Mouse (Mus musculus) fibroblast of lung, adult 2 months (primary cell): Measurements from ENCODE around the gene Ubtd1.
A peak's percentile ranks its signal among the peaks of the same experiment; 100 is the strongest.

Experiments
- DNase-seq: peaks from one replicate; pipeline ENCODE4 v3.0.0-alpha.2; 2011; ENCODE audit warnings: low read depth

Ubtd1 gene

GRCm38 (mm10) chr19:42021681-42022541 lies 40.3 kb downstream of the Ubtd1 start:
- no peak for DNase-seq

- no peak for DNase-seq
Measured at GRCm38 (mm10) chr19:42022542-42022848, 40.9 kb downstream of the Ubtd1 start.

GRCm38 (mm10) chr19:42026158-42026557 lies 44.6 kb downstream of the Ubtd1 start:
- no peak for DNase-seq

DNA sequence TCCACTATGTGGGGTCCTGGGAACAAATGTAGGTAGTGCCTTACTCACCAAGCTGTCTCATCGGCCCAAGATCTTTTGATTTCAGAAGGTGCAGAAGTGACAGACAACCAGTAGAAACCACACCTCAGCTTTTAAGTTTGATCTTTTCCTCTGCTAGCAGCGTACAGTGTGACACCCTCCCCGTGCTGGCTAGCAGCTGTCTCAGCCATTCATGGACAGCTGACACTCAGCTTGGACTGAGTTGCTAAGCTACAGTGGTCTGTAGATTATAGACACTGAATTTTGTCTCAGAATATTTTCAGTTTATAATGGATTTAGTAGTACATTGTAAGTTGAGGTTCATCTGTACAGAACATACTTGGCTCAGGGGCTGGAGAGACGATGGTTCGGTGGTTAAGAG lies 49.5 kb downstream of the Ubtd1 start:
- no peak for DNase-seq

DNA sequence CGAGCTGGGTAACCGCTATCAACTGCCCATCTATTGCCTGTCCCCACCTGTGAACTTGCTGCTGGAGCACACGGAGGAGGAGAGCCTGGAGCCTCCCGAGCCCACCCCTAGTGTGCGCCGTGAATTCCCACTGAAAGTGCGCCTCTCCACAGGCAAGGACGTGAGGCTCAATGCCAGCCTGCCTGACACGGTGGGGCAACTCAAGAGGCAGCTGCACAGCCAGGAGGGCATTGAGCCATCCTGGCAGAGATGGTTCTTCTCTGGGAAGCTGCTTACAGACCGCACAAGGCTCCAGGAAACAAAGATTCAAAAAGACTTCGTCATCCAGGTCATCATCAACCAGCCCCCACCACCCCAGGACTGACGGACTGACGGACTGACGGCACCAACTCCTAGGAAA lies 52.0 kb downstream of the Ubtd1 start:
- no peak for DNase-seq

DNA sequence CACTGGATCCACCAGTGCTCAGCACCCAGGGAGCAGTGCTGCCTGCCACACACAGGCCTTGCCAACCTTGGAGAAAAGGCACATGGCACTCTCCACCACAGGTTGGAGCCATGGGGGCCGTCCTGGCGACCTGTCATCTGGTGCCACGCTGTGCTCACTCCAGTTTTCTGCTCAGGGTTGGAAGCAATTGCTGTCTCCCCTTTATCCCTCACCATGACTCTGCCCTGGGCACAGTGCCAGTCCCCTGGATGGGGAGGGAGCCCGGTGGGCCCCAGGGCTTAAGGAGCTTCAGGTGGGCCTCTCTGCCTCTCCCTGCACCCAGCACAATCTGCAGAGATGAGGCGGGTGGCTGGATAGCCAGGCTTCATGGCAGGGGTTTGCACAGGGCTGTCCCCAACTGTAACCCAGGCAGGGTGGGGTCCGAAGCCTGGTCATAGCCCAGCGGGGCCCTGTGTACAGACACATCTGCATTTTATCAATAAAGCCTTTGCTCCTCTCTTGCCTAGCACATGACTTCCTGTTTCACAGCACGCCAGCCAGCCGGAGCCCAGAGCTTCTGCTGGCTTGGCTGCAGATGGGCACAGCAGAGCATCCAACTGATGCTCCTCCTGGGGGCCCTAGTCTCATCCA lies 52.7 kb downstream of the Ubtd1 start:
- DNase-seq, result no peak

DNA sequence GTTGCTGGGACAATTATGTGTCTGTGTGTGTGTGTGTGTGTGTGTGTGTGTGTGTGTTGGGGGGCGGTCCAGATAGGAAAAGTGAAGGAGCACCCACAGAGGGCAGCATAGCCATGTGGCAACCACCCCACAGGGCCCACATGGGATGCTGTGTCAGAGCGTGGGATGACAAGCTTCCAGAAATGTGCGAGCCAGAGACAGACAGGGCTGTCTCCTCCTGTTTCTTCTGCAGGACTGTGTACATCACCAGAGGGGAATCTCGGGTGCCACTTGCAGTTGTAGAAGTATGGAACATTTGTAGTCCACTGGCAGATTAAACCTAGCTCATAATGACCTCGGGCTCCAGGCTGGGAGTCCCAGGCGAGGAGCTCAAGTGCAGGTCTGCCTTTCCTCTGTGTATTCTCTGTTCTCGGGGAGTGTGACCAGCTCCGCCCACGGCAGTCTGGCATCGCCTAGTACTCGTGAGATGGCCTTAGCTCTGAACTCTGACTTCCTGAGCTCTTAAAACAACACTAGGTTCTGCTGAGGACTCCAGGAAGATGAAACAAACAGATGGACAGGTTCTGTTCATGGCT lies 53.4 kb downstream of the Ubtd1 start:
- DNase-seq, result no peak

DNA sequence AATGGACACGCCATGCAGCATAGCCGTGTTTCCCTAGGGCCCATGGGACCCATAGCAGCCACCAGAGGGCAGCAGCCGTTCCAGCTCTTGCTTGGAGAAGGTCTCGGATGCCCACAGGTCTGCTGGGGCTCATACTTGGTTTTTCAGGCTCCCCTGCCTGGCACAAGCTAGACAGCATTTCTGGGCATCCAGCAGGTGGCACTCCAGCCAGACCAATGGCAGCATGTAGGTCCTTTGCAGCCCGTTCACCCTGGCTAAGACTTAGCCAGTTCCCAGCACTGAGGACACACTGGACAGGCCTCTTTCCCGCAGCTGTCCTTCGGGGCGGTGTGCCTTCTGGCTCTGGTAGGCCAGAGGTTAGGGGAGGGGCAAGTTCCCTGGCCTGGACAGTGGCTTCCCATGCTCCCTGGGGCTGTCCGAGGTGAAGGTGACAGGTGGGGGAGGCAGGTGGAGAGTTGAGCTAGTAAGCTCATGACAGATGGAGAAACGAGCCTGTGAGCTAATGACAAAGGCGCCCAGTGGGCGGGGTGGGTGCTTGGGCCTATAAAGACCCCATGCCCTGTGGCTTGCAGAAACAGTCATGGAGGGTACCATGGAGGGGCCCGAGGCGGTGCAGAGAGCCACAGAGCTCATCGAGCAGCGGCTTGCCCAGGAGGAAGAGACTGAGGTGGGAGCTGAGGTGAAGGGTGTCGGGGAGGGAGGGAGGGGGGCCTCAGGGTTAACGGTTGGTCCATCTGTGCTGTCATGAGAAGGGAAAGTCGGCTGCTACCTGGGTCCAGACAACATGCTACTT lies 54.1 kb downstream of the Ubtd1 start, which contains the start of gene Ankrd2:
Gene Ankrd2, plus strand, starts transcription at position 545 of the 793 bp plus-strand sequence.
- peak; percentile 60 for DNase-seq

GRCm38 (mm10) chr19:42036357-42036756 lies 54.8 kb downstream of the Ubtd1 start:
- DNase-seq, result no peak

DNA sequence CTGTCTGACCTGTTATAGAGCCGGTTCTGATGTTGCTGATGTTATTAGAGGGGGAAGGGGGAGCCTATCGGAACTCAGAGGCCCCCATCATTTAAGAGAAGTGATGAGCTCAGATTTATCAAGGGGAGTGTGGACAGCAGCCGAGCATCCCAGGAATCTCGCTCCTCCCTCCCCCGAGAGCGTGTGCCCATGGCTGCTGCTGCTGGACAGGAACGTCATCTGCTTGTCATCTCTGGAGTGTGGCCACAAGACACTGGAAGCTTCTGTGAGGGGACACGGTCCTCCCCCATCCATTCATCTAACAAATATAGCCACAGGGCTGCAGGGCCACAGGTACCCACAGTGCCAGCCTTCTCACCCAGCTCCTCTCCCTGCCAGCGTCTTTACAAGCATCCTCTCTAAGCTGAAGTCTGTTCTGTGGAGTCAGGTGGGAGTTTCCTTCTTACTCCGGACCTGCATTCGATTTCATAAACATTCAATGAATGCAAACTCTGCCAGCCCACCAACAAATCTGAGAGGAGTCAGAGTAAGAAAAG lies 55.7 kb downstream of the Ubtd1 start:
- no peak for DNase-seq

DNA sequence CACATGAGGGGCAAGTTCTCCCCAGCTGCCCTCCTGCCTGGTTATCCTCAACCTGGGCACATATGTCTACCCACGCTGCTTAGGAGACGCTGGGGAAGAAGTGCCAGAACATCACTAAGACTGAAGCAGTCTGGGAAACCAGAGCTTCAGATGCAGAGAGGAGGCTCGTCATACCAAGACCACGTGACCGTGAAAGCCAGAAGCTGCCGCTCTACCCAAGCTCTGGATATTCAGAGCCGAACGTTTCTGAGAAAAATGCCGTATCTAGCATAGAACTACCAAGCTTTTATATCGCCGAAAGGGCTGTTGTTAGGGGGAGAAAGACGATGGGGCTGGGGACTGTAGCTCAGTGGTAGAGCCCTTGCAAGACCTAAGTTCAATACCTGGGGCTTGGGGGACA lies 56.7 kb downstream of the Ubtd1 start:
- DNase-seq, result no peak

DNA sequence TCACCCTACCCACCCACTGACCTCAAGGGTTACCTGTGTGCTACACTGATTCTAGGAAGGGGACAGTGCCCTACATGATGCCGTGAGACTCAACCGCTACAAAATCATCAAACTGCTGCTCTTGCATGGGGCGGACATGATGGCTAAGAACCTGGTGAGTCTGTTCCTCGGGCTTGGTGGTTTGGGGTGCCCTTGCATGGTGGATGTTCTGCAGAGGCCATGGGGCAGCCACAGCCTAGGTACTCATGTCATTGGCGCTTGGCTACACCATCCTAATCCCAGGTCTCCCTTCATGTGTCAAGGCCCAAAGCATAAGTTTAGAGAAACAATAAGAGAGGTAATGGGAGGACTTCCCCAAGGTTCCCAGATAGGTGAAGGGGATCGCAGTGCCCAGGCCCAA lies 62.4 kb downstream of the Ubtd1 start:
- no peak for DNase-seq

GRCm38 (mm10) chr19:42045269-42046102 lies 63.9 kb downstream of the Ubtd1 start, which contains the start of gene Hoga1:
Hoga1 (plus strand) TSS chr19:42045610.
- peak; percentile 62 for DNase-seq

- DNase-seq, result no peak
Measured at GRCm38 (mm10) chr19:42050251-42050650, 68.7 kb downstream of the Ubtd1 start.

DNA sequence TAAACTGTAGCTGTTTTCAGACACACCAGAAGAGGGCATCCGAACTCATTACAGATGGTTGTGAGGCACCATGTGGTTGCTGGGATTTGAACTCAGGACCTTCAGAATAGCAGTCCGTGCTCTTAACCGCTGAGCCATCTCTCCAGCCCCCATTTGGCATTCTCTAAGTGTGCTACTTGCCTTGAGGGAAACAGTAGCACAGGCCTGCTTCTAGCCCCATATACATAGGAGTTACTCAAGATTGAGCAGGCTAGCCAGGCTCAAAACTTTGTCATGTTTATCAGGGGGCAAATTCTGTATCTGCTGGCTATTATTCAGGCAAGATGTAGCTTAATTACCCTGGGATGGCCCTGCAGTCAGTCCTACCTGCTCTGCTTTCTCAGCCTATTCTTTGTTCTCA lies 69.8 kb downstream of the Ubtd1 start:
- no peak for DNase-seq

DNA sequence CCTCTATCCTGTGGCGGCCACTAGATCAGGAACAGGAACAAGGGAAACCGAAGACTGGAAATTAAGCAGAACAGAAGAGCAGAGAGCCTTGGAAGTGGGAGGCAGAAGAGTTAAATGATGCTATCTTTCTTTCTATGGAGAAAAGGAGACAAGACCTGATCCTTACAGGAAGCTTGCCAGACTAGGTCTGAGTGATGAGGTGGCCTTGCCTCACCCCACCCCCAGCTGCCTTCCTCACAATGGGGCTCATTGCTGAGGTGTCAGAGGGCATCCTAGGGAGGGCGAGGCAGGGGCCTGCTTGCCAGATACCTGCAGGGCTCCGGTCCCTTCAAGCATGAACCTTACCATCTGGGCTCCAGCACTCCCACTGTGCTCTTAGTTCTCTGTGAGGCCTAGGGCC lies 70.4 kb downstream of the Ubtd1 start, which contains the start of gene 4933411K16Rik:
Gene 4933411K16Rik, plus strand, starts transcription at position 301 of the 400 bp plus-strand sequence.
- no peak for DNase-seq

DNA sequence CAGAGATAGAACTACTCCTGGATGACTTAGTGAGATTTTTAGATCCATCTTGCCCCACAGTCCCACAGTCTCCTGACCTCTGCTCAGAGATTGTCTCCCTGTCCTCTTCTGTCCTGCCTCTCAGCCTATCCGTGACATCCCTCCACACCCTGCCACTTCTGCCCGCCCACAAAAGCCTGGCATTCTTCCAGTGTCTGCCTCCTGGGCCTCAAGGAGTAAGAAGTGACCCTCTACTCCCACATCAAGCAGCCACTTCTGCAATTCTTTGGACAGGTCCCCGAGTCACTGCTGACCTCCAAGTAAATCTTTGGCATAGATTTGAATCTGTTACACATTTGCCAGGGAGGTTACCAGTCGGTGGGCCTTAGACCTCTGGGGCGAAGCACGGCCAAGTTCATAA lies 72.7 kb downstream of the Ubtd1 start:
- DNase-seq, result no peak

DNA sequence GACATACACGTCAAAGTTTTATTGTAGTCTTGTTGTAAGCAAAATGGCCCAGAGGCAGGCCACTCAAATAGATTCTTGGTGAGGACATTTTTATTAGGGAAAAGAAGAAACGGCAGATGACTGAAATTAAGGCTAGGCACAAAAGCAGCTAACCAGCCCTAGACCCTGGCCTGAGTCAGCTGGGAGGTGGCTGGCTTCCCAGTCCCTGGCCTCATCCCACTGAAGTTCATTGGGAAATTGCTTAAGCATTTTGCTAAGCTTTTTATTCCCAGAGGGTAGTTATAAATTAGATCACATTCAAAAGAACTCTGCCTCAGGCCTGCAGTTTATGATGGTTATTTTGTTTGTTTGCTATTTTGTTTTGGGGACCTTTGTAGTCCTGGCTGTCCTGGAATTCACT lies 74.3 kb downstream of the Ubtd1 start:
- peak; percentile 58 for DNase-seq

DNA sequence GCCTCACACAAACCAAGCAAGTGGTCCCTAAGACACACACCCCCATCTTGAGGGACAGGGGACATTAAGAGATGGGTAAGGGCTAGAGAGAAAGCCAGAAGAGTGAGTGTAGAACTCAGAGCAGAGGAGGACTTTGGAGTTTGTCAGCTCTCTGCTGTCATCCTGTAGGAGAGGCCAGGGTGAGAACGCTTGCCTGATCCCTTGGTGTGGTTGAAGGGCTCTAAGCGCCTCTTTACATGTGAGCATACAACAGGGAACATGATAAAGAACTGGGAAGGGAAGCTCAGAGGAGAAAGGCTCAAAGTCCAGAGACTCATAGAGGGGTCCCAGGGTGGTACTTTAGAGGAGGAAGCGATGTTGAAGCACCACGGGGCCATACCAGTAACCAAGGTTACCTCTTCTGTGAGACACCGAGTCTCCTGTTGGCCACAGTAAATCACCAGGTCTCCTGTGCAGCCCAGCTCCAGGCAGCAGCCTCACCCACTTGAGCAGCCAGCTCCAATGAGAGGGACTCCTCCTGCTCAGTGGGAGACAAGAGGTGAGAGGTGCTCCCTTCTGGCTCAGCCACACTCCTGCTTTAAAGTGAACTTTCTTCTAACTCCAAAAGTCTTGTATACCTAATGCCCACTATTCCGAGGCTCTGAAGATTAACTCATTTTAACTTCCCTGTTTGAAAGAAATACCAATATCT lies 75.3 kb downstream of the Ubtd1 start:
- no peak for DNase-seq

GRCm38 (mm10) chr19:42058426-42058825 lies 76.9 kb downstream of the Ubtd1 start:
- DNase-seq, result no peak

GRCm38 (mm10) chr19:42061443-42061842 lies 79.9 kb downstream of the Ubtd1 start:
- DNase-seq, result no peak
